Mouse (Mus musculus): ENCODE measurements around the gene Fbxw27.
"Not testable (repeated sequence)": the region's sequence is repeated elsewhere in the genome, so short reads cannot be mapped to it uniquely, and the experiment has no call there.

The Fbxw27 gene

GRCm38 (mm10) chr9:109790570-109790969 lies at the start of gene Fbxw27:
Gene Fbxw27, minus strand, starts transcription at chr9:109790670.
- DNase-seq (ENCODE audit: low spot score in 2 of 2) = not testable (repeated sequence)

- DNase-seq (ENCODE audit: low spot score in 2 of 2) = peak in 1 of 2 experiments; percentile 3
Observed at GRCm38 (mm10) chr9:109833088-109833412, 42.6 kb upstream of the Fbxw27 start.

GRCm38 (mm10) chr9:109832391-109833087 lies 42.1 kb upstream of the Fbxw27 start, which contains the start of gene Nme6:
Gene Nme6, plus strand, starts transcription at chr9:109832749.
- peak; percentile 76 to 79 for DNase-seq (ENCODE audit: low spot score in 2 of 2)

GRCm38 (mm10) chr9:109826181-109826580 lies 35.7 kb upstream of the Fbxw27 start:
- no peak for DNase-seq (ENCODE audit: low spot score in 2 of 2)

DNA sequence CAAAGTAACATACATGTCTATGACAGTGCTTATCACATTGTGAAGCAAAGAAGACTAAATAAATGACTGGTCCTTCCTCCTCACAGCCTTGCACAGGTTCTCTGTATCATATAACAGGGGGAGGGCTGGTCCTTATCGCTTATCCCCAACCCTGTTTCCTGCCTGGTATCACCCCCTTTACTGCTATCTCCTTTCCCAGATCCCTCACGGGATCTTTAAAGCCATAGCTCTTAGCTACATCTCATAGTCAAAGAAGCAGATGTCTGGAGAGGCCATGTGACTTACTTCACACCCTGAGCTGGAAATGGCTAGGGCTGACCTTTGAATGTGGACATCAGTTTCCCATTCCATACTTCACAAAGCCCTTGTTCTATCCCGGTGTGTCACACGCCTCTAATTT lies 35.3 kb upstream of the Fbxw27 start:
- DNase-seq (ENCODE audit: low spot score in 2 of 2) = no peak

- no peak for DNase-seq (ENCODE audit: low spot score in 2 of 2)
Observed at GRCm38 (mm10) chr9:109816341-109816740, 25.9 kb upstream of the Fbxw27 start.

DNA sequence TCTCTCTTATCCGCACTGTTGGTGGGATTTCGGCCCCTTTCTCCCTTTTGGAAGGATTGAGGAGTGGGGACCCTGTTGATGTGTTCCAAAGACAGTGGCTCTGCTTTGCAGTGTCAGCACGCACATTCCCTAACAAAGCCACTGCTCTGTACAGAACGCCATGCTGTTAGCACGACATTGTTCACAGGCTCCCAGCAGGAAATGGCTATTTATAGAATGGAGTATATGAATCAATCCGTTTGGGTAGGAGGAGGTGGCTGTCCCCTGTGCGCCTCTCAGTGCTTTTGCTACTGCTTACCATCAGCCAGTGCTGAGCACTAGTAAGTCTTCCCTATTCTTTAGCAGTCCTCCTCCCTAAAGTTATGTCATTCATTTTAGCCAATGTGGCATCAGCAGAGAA lies 23.0 kb upstream of the Fbxw27 start:
- DNase-seq (ENCODE audit: low spot score in 2 of 2) = no peak

GRCm38 (mm10) chr9:109811980-109812379 lies 21.5 kb upstream of the Fbxw27 start, which contains the start of gene Spink8:
Gene Spink8, plus strand, starts transcription at chr9:109812280.
- no peak for DNase-seq (ENCODE audit: low spot score in 2 of 2)

DNA sequence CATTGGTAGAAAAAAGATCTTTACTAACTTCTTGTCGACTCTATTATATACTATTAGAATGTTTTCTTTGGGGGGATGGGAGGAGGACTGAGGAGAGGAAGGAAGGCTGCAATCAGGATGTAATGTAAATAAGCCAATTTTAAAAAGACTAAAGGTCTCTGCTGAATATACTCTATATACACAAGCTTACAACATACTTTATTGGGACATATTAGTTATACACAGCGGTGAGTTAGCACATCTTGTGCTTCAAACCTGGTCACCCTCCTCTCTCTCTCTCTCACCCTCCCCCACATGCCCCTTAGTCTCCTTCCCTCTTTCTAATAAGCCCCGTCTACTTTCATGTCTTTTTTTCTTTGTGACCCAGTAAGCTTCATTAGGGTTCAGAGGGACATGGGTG lies 17.4 kb upstream of the Fbxw27 start:
- no peak for DNase-seq (ENCODE audit: low spot score in 2 of 2)

GRCm38 (mm10) chr9:109806695-109807293 lies 16.3 kb upstream of the Fbxw27 start:
- DNase-seq (ENCODE audit: low spot score in 2 of 2) = no peak

GRCm38 (mm10) chr9:109806260-109806659 lies 15.8 kb upstream of the Fbxw27 start:
- no peak for DNase-seq (ENCODE audit: low spot score in 2 of 2)

DNA sequence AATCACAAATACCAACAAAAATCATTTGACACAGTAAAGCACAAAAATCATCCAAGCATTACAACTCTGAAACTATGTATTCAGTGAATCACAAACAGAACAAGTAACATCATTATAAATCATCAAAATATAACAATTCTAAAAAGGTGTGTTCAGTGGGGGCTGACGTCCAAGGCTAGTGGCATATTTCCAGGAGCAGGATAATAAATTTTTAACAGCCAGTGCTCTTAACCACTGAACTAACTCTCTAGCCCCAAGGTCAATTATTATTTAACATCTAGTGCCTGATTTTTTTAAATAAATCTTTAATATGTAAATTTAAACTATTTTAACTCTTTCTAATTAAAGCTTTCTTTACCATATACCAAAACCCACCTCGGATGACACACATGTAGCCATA lies 15.1 kb upstream of the Fbxw27 start:
- DNase-seq (ENCODE audit: low spot score in 2 of 2) = not testable (repeated sequence)

GRCm38 (mm10) chr9:109798051-109798450 lies 7.6 kb upstream of the Fbxw27 start:
- DNase-seq (ENCODE audit: low spot score in 2 of 2) = no peak

DNA sequence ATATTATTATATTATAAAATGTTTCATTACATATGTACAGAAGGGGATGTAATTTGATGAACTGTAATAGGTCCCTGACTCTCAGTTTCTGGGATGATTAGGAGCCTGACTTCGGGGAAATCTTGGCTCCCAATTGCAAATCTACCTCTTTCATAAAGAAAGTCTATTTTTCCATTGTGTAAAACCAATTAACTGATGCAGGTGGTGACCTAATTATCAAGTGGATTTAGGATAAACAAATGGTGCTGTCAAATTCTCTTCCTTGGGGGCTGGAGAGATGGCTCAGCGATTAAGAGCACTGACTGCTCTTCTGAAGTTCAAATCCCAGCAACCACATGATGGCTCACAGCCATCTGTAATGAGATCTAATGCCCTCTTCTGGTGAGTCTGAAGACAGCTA lies 5.3 kb upstream of the Fbxw27 start:
- no peak for DNase-seq (ENCODE audit: low spot score in 2 of 2)

DNA sequence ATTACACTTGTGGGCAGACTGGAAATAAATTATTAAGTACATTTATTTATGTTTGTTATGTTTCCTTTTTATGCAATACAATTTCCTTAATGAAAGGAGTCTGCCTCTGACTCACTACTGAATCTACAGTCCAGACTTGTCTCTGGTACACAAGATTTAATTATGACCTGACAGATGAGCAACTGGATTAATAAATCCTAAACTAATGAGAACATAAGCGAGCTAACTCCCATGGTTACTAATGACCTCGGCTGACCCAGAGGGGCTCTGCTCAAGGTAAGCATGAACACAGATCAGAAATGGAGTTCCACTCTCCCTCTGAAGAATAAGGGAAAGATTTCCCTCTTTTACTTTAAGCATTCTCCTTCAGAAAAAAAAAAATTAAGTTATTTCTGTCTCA lies 4.8 kb upstream of the Fbxw27 start:
- DNase-seq (ENCODE audit: low spot score in 2 of 2) = no peak

DNA sequence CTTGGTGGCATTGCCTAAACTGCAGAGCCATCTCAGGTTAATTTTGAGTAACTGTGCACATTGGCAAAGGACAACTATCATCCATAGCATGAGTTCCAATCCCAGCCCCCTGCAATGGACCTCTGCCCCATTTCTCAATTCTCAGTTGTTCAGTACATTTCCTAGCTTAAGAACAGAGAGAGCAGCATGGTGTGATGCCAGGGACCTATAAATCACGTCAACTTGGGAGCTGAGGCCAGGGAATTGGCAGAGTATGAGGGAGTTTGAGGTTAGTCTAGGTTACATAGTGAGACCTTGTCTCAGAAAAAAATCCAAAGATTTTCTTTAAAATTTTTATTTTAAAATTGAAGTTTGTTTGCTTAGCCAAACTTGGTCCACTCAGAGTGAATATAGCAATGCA lies 23.6 kb downstream of the Fbxw27 start:
- DNase-seq (ENCODE audit: low spot score in 2 of 2) = not testable (repeated sequence)

DNA sequence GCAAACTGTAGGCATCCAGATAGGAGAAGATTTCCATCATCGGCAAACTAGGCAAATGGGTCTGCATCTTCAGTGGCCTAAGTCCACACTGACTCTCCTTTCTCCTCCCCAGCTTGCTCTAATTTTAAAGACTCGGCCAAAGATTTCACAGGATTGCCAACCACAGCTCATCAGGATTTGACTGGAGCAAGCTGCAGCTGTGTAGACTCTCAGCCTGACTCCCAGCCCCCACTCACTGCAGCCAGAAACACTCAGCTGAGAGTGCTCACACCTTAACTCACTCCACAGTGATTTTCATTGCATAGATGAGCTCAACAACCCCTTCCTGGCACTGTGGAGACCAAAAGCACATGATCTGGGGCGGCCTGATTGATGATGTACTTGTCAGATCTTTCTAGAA lies 44.5 kb downstream of the Fbxw27 start, which contains the start of gene Fbxw26:
Gene Fbxw26 (minus strand): TSS at position 101 of the 400 bp plus-strand sequence.
- not testable (repeated sequence) for DNase-seq (ENCODE audit: low spot score in 2 of 2)
